Mouse (Mus musculus) embryonic facial prominence, embryonic 15.5 days (tissue): ENCODE measurements around the gene Ankrd54. TPM values are rescaled to one million over a fixed set of nuclear protein-coding genes. Genes with fewer than 3 reads are reported as not detected.

Source experiments
- ATAC-seq: fragments of 200-750 bp; cut with Nextera tagmentation; 2 replicates; pipeline ENCODE4 v1.8.0; 2017; ENCODE audit warnings: low read depth, moderate TSS enrichment; ENCODE audit not compliant: insufficient number of reproducible peaks, low FRiP score, low TSS enrichment
- H3K27ac ChIP-seq: fragments of 300-500 bp; sonication (generic); replicated peaks from 2 replicates; pipeline ENCODE4 v1.5.1; 2015; ENCODE audit warnings: mild to moderate bottlenecking, inconsistent platforms
- H3K27me3 ChIP-seq: fragments of 300-500 bp; sonication (generic); 2 replicates; pipeline ENCODE4 v1.6.1; 2015; ENCODE audit warnings: inconsistent platforms
- H3K36me3 ChIP-seq: fragments of 300-500 bp; sonication (generic); 2 replicates; pipeline ENCODE4 v1.6.1; 2015; ENCODE audit warnings: mild to moderate bottlenecking, inconsistent platforms
- H3K4me1 ChIP-seq: fragments of 300-500 bp; sonication (generic); 2 replicates; pipeline ENCODE4 v1.6.1; 2015; ENCODE audit warnings: inconsistent platforms
- H3K4me2 ChIP-seq: fragments of 300-500 bp; sonication (generic); replicated peaks from 2 replicates; pipeline ENCODE4 v1.6.1; 2015; ENCODE audit warnings: mild to moderate bottlenecking, inconsistent platforms
- H3K4me3 ChIP-seq: fragments of 300-500 bp; sonication (generic); replicated peaks from 2 replicates; pipeline ENCODE4 v1.5.1; 2015; ENCODE audit warnings: mild to moderate bottlenecking, inconsistent platforms
- H3K9ac ChIP-seq: fragments of 300-500 bp; sonication (generic); 2 replicates; pipeline ENCODE4 v1.6.1; 2015; ENCODE audit warnings: inconsistent platforms
- H3K9me3 ChIP-seq: fragments of 300-500 bp; sonication (generic); replicated peaks from 2 replicates; pipeline ENCODE4 v1.6.1; 2016; ENCODE audit warnings: inconsistent platforms
- WGBS: fragments of 180-500 bp; shearing (Covaris S2); methylation state at CpG from one replicate; pipeline ENCODE4 v1.1.7; 2015; 5-methylcytosine and 5-hydroxymethylcytosine counted together
- polyA plus RNA-seq: library from polyadenylated mRNA; unstranded; fragments of >200 nt; fragmentation: Nextera tagmentation; extraction: Ambion mirVana; gene quantifications from 2 replicates; pipeline ENCODE4 v1.2.1, GENCODE M21; 2015

Ankrd54 gene
- polyA plus RNA-seq, result 58.7 and 71.7 TPM in 2 replicates

DNA sequence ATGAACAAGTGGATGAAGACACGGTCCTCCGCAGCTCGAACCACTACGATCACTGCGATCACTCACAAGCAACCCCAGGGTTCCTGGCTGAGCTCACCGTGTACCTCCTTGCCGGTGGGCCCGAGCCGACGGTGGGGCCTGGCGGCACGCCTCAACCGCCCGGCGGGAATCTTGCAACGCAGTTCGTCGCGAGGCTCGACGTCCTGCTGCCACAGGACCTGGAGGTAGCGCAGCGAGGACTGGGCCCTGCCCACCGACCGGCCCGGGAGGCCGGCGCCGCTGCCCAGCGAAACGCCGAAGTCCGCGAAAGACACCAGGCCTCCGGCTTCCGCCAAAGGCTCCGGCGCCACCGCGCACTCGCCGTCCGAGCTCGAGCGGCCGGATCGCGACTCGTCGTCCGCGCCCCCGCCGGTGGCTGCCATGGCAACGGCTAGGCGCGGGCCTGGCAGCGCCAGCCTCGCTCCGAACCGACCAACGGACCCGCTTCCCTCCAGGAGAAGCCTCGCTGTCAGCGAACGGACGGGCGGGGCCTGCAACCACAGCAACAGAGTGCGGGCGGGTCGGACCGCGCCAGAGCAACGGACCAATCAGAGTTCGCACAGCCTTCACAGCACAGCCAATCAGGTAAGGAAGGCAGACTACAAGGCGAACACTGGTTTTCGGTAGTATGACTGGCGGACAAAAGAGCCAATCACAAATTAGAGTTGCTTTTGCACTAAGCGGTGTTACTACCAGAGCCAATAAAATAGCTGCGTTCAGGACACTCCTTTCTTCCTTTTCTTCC lies at the start of gene Ankrd54:
TSS of gene Ankrd54 (minus strand) at position 518 of the 784 bp plus-strand sequence.
- under 1% methylated on average over 80 of the region's 80 CpGs for WGBS
- peak within 1 kb of the TSS; percentile 66 for H3K4me2 ChIP-seq
- H3K9ac ChIP-seq, result peak within 1 kb of the TSS; percentile 83
- peak; percentile 100 for ATAC-seq
- H3K27me3 ChIP-seq, result no peaks in the 10 kb centered on the region
- H3K36me3 ChIP-seq, result peaks cover 35% of the 10 kb centered on the region
- peak within 1 kb of the TSS; percentile 95 for H3K4me3 ChIP-seq
- no peaks in the 10 kb centered on the region for H3K9me3 ChIP-seq
- peaks cover 22% of the 10 kb centered on the region; the same call in 1 of the 2 replicates for H3K4me1 ChIP-seq
- peak within 1 kb of the TSS; percentile 68 for H3K27ac ChIP-seq

DNA sequence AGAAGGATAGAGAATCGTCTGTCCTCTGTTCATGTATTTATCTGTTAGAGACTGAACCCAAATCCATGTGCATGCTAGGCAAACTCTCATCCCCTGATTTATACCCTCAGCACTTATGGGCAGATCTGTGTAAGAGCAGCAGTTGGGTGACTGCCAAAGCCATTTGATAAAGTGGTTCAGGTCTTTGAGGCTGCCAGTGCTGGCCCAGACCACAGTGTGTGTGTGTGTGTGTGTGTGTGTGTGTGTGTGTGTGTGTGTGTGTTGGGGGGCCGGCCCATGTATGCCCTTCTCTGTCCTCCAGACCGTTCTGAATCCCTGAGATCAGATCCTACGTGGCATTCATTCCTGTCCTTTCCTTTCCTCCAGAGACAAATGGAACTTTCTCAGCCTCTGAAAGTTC lies 49.1 kb upstream of the Ankrd54 start:
- peaks cover 33% of the 10 kb centered on the region for H3K4me1 ChIP-seq
- 80% methylated on average over 4 of the region's 4 CpGs for WGBS
- no peak overlapping the region for H3K9ac ChIP-seq
- no peak overlapping the region for H3K4me2 ChIP-seq
- no peak overlapping the region for H3K4me3 ChIP-seq
- ATAC-seq, result no peak
- H3K36me3 ChIP-seq, result peaks cover 35% of the 10 kb centered on the region
- no peak overlapping the region for H3K27ac ChIP-seq
- H3K27me3 ChIP-seq, result no peaks in the 10 kb centered on the region
- no peaks in the 10 kb centered on the region for H3K9me3 ChIP-seq

DNA sequence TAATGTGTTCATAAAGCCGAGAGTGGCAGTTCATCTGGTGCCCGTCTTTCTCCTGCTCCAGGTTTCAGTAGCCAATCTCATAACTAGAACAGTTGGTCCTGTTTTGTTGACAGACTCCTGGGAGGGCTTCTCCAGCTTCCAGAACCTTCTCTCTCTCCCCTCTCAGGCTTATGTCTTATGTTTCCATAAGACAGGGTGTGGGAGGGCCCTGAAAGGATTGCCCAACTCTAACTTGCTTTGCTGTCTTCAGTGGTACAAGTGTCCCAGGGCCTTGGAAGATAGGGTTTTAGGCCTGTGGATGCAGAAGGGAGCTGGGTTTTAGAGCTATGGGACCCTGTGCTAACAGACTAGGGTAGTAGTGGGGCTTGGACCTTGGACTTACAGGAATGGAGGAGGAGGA lies 47.8 kb upstream of the Ankrd54 start:
- peak overlapping the region; percentile 92 for H3K4me2 ChIP-seq
- no peak for ATAC-seq
- peak overlapping the region; percentile 69 for H3K4me3 ChIP-seq
- no peak overlapping the region for H3K27ac ChIP-seq
- H3K4me1 ChIP-seq, result peaks cover 33% of the 10 kb centered on the region
- H3K27me3 ChIP-seq, result no peaks in the 10 kb centered on the region
- H3K9ac ChIP-seq, result 0 out of 2 replicates have a peak overlapping the region, but pooled peaks have one; percentile 70
- 44% methylated on average over 2 of the region's 2 CpGs for WGBS
- H3K36me3 ChIP-seq, result peaks cover 23% of the 10 kb centered on the region
- H3K9me3 ChIP-seq, result no peaks in the 10 kb centered on the region

DNA sequence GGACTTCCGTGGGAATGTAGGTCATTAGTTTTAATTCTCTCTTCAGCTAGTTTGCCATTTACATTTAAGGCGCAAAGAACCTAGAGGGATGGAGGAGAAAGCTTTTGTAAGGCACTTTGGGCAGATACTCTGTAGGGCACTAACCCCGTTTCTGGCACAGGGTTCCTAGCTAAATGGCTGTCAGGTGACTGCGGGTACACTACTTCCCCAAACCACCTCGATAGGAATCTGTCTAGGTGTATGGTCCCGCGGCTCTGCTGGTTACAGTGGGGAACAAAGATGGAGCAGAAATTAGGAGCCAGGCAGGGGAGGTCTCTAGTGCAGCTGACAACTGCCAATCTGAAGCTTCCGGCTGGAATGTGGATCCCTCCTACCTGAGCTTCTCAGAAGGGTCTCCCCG lies 47.3 kb upstream of the Ankrd54 start:
- H3K4me2 ChIP-seq, result peak overlapping the region; percentile 92
- peaks cover 18% of the 10 kb centered on the region for H3K36me3 ChIP-seq
- peak overlapping the region; percentile 69 for H3K4me3 ChIP-seq
- H3K27me3 ChIP-seq, result no peaks in the 10 kb centered on the region
- peaks cover 33% of the 10 kb centered on the region for H3K4me1 ChIP-seq
- H3K27ac ChIP-seq, result peak overlapping the region; percentile 90; the same call in 1 of the 2 replicates
- 13% methylated on average over 9 of the region's 9 CpGs for WGBS
- no peak for ATAC-seq
- peak overlapping the region; percentile 70; the same call in 1 of the 2 replicates for H3K9ac ChIP-seq
- no peaks in the 10 kb centered on the region for H3K9me3 ChIP-seq

DNA sequence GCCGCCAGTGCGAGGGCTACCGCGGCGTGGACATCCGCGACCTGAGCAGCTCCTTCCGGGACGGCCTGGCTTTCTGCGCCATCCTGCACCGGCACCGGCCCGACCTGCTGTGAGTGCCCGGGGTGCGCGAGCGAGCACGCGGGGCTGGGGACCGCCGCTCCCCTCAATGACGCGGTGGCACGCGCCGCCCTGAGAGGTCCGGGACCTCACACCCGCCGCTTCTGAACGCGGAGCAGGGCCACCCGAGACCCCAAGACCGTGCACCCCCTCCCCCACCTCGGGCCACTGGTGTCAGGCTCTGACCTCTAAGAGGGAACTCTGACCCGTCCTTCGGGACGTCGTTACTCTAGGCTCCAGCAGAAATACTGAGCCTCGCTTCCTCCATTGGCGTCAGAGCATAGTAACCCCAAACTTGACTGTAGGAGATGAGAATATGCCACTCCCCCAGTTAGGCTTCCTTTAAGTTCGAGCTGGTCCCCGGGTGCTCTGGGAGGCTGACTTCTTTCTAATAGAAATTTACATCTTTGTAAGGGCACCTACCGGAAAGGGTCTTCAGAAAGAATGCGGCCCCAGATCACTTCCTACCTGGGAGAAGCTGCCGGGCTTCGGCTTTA lies 46.7 kb upstream of the Ankrd54 start:
- peak overlapping the region; percentile 90 for H3K27ac ChIP-seq
- under 1% methylated on average over 46 of the region's 46 CpGs for WGBS
- no peaks in the 10 kb centered on the region for H3K27me3 ChIP-seq
- H3K9me3 ChIP-seq, result no peaks in the 10 kb centered on the region
- peak overlapping the region; percentile 69 for H3K4me3 ChIP-seq
- ATAC-seq, result peak; percentile 36
- H3K36me3 ChIP-seq, result peaks cover 12% of the 10 kb centered on the region; the same call in 1 of the 2 replicates
- H3K9ac ChIP-seq, result peak overlapping the region; percentile 70
- peaks cover 33% of the 10 kb centered on the region for H3K4me1 ChIP-seq
- H3K4me2 ChIP-seq, result peak overlapping the region; percentile 92

DNA sequence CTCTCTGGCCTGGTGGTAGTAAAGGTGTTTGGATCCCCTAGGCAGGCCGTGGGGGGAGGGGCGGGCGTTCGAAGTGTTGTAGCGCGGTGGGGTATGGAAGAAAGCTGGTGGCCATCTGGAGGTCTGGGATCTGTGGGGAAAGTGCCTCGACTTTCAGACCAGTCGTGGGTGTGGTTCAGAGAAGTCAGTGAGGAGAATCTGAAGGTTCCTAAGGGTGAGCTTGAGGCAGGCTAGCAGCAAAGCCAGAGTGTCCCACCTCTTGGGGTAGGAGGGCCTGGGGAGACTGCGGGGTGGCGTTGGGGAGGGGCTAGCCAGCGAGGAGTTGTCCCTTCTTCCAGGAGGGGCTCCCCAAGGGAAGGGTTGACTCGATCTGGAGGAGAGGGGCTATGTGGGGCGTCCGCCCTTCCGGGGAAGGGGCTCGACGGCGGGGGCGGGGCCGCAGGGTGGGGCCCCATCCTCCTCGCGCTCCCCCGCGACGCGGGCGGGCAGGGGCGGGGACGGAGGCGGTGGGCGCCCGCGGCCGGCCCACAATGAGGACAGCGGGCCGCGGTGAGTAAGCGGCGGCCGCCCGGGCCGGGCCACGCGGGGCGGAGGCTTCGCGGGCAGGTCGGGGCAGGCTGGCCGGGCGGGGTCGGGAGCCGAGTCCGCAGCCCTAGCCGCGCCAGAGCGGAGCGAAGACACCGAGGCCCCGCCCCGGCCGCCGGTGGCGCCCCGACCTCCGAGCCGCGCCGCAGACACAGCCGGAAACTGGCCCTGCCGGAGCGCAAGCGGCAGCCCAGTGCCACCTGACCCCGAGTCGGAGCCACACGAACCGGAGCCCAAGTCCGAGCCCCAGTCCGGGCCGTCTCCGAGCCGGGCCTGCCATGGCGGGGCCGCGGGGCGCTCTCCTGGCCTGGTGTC lies 46.0 kb upstream of the Ankrd54 start, which contains the start of gene Micall1:
TSS of gene Micall1 (plus strand) at position 478 of the 900 bp plus-strand sequence.
- H3K4me3 ChIP-seq, result peak within 1 kb of the TSS; percentile 69
- H3K4me2 ChIP-seq, result peak within 1 kb of the TSS; percentile 92
- 0 out of 2 replicates have a peak, but pooled peaks cover 8% of the 10 kb centered on the region for H3K36me3 ChIP-seq
- no peaks in the 10 kb centered on the region for H3K27me3 ChIP-seq
- H3K27ac ChIP-seq, result peak within 1 kb of the TSS; percentile 90
- no peaks in the 10 kb centered on the region for H3K9me3 ChIP-seq
- ATAC-seq, result peak; percentile 83
- peaks cover 33% of the 10 kb centered on the region for H3K4me1 ChIP-seq
- H3K9ac ChIP-seq, result peak within 1 kb of the TSS; percentile 70
- under 1% methylated on average over 67 of the region's 85 CpGs for WGBS

DNA sequence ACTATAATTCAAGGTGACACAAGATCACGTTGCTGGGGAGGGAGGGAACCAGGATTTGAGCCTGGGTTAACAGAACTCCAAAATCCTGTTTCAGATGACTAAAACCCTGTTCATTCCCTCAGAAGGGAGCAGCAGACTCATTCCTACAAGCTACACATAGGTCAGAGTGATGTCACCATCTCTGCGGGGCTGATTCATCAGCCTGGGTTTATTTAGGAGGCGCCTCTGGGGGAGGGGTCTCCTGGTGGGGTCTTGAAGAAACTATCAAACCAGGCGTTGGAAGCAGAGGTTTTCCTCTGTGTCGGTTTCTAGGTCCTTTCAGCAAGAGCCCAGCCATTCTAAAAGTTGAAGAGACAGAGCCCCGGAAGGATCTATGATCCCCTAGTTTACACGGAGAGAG lies 45.3 kb upstream of the Ankrd54 start:
- Histone ChIP-seq H3K27me3 (no peaks in the 10 kb centered on the region), H3K27ac (peak overlapping the region; percentile 90), H3K4me2 (peak overlapping the region; percentile 92), H3K4me1 (peaks cover 33% of the 10 kb centered on the region), H3K9me3 (no peaks in the 10 kb centered on the region), H3K9ac (peak overlapping the region; percentile 70; the same call in 1 of the 2 replicates), H3K36me3 (0 out of 2 replicates have a peak, but pooled peaks cover 7% of the 10 kb centered on the region), H3K4me3 (peak overlapping the region; percentile 69)
- ATAC-seq, result no peak
- 14% methylated on average over 7 of the region's 7 CpGs for WGBS

DNA sequence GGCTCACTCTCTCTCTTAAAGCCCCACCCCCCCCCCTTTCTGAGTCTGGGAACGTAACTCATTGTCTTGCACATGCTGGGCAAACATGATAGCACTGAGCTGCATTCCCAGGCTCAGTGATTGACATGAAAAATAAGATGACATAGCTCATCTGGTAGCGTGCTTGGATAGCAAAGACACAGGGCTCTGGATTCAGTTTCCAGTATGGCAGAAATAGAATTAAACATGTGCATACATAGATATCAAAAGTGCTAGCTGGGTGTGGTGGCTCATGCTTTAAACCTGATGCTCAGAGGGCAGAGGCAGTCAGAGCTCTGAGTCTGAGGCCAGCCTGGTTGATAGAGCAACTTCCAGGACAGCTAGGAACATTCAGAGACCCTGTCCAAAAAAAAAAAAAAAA lies 43.1 kb upstream of the Ankrd54 start:
- no peak for ATAC-seq
- Histone ChIP-seq H3K9ac (no peak overlapping the region), H3K4me1 (peaks cover 31% of the 10 kb centered on the region)

DNA sequence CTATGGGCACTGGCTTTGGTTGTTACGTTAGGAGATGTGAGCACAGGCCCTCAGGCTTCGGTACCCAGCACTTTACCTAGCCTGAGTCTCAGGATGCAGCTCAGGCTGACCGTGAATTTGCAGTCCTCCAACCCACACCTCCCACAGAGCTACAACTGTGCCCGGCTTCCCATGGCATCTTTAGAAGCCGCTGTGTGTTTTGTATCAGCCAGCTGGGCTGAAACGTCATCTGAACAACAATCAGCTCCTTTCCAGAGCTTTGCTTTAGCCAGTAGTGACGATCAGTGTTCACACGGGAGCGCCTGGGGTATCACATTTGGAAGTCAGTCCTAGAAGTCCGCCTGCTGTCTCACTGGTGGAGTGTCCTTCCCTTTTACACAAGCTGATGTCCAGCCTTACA lies 40.6 kb upstream of the Ankrd54 start:
- Histone ChIP-seq H3K9me3 (no peaks in the 10 kb centered on the region), H3K4me2 (no peak overlapping the region), H3K36me3 (no peaks in the 10 kb centered on the region), H3K27ac (no peak overlapping the region), H3K27me3 (no peaks in the 10 kb centered on the region), H3K4me1 (peaks cover 31% of the 10 kb centered on the region), H3K4me3 (no peak overlapping the region), H3K9ac (no peak overlapping the region)
- no peak for ATAC-seq
- WGBS, result 69% methylated on average over 10 of the region's 10 CpGs

More for the DNA sequence above, 43.1 kb upstream of the Ankrd54 start:
- Histone ChIP-seq H3K9me3 (no peaks in the 10 kb centered on the region), H3K27ac (no peak overlapping the region), H3K27me3 (no peaks in the 10 kb centered on the region), H3K4me3 (no peak overlapping the region), H3K36me3 (no peaks in the 10 kb centered on the region), H3K4me2 (no peak overlapping the region)
- 44% methylated on average over 2 of the region's 2 CpGs for WGBS

DNA sequence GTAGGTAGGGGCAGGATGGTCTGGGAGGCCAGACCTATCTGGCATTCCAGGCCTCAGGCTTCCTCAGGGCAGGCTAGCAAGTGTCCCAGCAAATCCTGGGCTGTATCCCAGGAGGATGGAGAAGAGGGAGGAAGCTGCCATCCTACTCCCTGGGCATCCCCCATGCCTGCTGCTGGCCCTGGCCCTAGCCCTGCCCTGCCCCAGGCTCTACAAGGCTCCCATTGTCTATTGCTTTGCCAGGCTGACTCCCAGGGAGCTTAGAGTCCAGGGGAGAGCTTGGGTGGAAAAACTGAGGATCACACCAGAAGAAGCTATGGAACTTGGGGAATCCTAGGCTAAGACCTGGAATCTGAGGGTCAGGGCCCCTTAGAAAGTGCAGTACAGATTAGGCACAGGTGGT lies 38.8 kb upstream of the Ankrd54 start:
- no peaks in the 10 kb centered on the region for H3K36me3 ChIP-seq
- H3K4me2 ChIP-seq, result no peak overlapping the region
- no peaks in the 10 kb centered on the region for H3K27me3 ChIP-seq
- no peaks in the 10 kb centered on the region for H3K9me3 ChIP-seq
- no peak overlapping the region for H3K4me3 ChIP-seq
- ATAC-seq, result no peak; the same call in 1 of the 2 replicates
- H3K4me1 ChIP-seq, result peaks cover 43% of the 10 kb centered on the region
- H3K27ac ChIP-seq, result peak overlapping the region; percentile 36
- H3K9ac ChIP-seq, result no peak overlapping the region
